Mouse (Mus musculus) intestine, postnatal 0 days (tissue): ENCODE measurements at regions not wholly inside any gene's neighbourhood (a gene's known extent, or its start where the extent isn't known, plus 50 kb on each side); places are given as distances from the start of the nearest gene placed in this dataset.
A peak's percentile ranks its signal among the peaks of the same experiment; 100 is the strongest.

Experiments used
- ATAC-seq: fragments of 200-750 bp; cut with Nextera tagmentation; 2 replicates; pipeline ENCODE4 v1.8.0; 2017; ENCODE audit warnings: mild to moderate bottlenecking, moderate TSS enrichment, moderate library complexity
- H3K27ac ChIP-seq: fragments of 300-500 bp; sonication (generic); 2 replicates; pipeline ENCODE4 v1.5.1; 2014; ENCODE audit warnings: mild to moderate bottlenecking, low read depth, low read length, moderate library complexity
- H3K27me3 ChIP-seq: fragments of 300-500 bp; sonication (generic); replicated peaks from 2 replicates; pipeline ENCODE4 v1.6.1; 2014; ENCODE audit warnings: low read length, mixed read lengths; ENCODE audit not compliant: control insufficient read depth, insufficient read depth
- H3K36me3 ChIP-seq: fragments of 300-500 bp; sonication (generic); 2 replicates; pipeline ENCODE4 v1.6.1; 2014; ENCODE audit warnings: mild to moderate bottlenecking, moderate library complexity; ENCODE audit not compliant: control insufficient read depth, insufficient read depth
- H3K4me1 ChIP-seq: fragments of 300-500 bp; sonication (generic); replicated peaks from 2 replicates; pipeline ENCODE4 v1.6.1; 2014; ENCODE audit warnings: antibody characterized with exemption, low read length, mixed read lengths; ENCODE audit not compliant: control insufficient read depth, insufficient read depth
- H3K4me2 ChIP-seq: fragments of 300-500 bp; sonication (generic); replicated peaks from 2 replicates; pipeline ENCODE4 v1.6.1; 2014; ENCODE audit warnings: low read depth, mild to moderate bottlenecking, moderate library complexity
- H3K4me3 ChIP-seq: fragments of 300-500 bp; sonication (generic); 2 replicates; pipeline ENCODE4 v1.5.1; 2014; ENCODE audit warnings: low read depth, low read length
- H3K9ac ChIP-seq: fragments of 300-500 bp; sonication (generic); 2 replicates; pipeline ENCODE4 v1.6.1; 2014; ENCODE audit warnings: mild to moderate bottlenecking, low read depth, low read length
- H3K9me3 ChIP-seq: fragments of 300-500 bp; sonication (generic); 2 replicates; pipeline ENCODE4 v1.6.1; 2016; ENCODE audit warnings: mixed run types; ENCODE audit not compliant: control insufficient read depth
- CTCF ChIP-seq: sonication (generic); IDR thresholded peaks from 2 replicates; pipeline ENCODE4 v1.5.1; 2016; ENCODE audit warnings: low read depth, mild to moderate bottlenecking, control low read depth, antibody characterized with exemption, moderate library complexity
- WGBS: fragments of 180-500 bp; shearing (Covaris S2); extraction: QIAGEN DNeasy Blood & Tissue Kit; methylation state at CpG from one replicate; pipeline ENCODE4 v1.1.7; 2014; 5-methylcytosine and 5-hydroxymethylcytosine counted together

- Histone ChIP-seq H3K9me3 (no peaks in the 10 kb centered on the region), H3K27me3 (no peaks in the 10 kb centered on the region), H3K27ac (no peak overlapping the region), H3K9ac (no peak overlapping the region), H3K4me2 (no peak overlapping the region), H3K4me3 (no peak overlapping the region), H3K36me3 (no peaks in the 10 kb centered on the region), H3K4me1 (no peaks in the 10 kb centered on the region)
- ATAC-seq = no peak
- TF ChIP-seq CTCF = no peak
- WGBS = 62% methylated on average over 4 of the region's 4 CpGs
Measured at GRCm38 (mm10) chr15:62400984-62401609, 1443.9 kb downstream of the Gsdmc2 start.

- ATAC-seq = no peak
- no peak overlapping the region for H3K27ac ChIP-seq
- no peak for TF ChIP-seq CTCF
- H3K4me1 ChIP-seq = no peaks in the 10 kb centered on the region
- no peaks in the 10 kb centered on the region for H3K27me3 ChIP-seq
- no peak overlapping the region for H3K9ac ChIP-seq
- WGBS = 58% methylated on average over 1 of the region's 1 CpGs
- H3K9me3 ChIP-seq = no peaks in the 10 kb centered on the region
- no peaks in the 10 kb centered on the region for H3K36me3 ChIP-seq
- no peak overlapping the region for H3K4me2 ChIP-seq
- no peak overlapping the region for H3K4me3 ChIP-seq
Measured at GRCm38 (mm10) chr15:62399381-62399780, 1445.6 kb downstream of the Gsdmc2 start.

GRCm38 (mm10) chr15:62397009-62397408 is 1448.0 kb downstream of the Gsdmc2 start:
- no peak overlapping the region for H3K27ac ChIP-seq

GRCm38 (mm10) chr15:62395377-62395776 is 1449.6 kb downstream of the Gsdmc2 start:
- ATAC-seq = no peak
- H3K4me3 ChIP-seq = no peak overlapping the region
- no peaks in the 10 kb centered on the region for H3K36me3 ChIP-seq
- no peak for TF ChIP-seq CTCF
- no peak overlapping the region for H3K9ac ChIP-seq
- WGBS = 88% methylated on average over 2 of the region's 2 CpGs
- H3K4me1 ChIP-seq = no peaks in the 10 kb centered on the region
- H3K27ac ChIP-seq = no peak overlapping the region
- no peaks in the 10 kb centered on the region for H3K27me3 ChIP-seq
- H3K4me2 ChIP-seq = no peak overlapping the region
- H3K9me3 ChIP-seq = no peaks in the 10 kb centered on the region

More at GRCm38 (mm10) chr15:62397009-62397408, 1448.0 kb downstream of the Gsdmc2 start:
- Histone ChIP-seq H3K4me2 (no peak overlapping the region), H3K9me3 (no peaks in the 10 kb centered on the region), H3K36me3 (no peaks in the 10 kb centered on the region), H3K4me1 (no peaks in the 10 kb centered on the region), H3K9ac (no peak overlapping the region), H3K27me3 (no peaks in the 10 kb centered on the region), H3K4me3 (no peak overlapping the region)
- ATAC-seq = no peak
- no peak for TF ChIP-seq CTCF
- WGBS = 16% methylated on average over 7 of the region's 7 CpGs

GRCm38 (mm10) chr15:62393416-62393815 is 1451.6 kb downstream of the Gsdmc2 start:
- Histone ChIP-seq H3K4me1 (no peaks in the 10 kb centered on the region), H3K4me3 (no peak overlapping the region), H3K9me3 (no peaks in the 10 kb centered on the region), H3K27ac (no peak overlapping the region), H3K27me3 (no peaks in the 10 kb centered on the region), H3K9ac (no peak overlapping the region), H3K4me2 (no peak overlapping the region), H3K36me3 (no peaks in the 10 kb centered on the region)
- WGBS = 93% methylated on average over 3 of the region's 3 CpGs
- no peak for ATAC-seq
- no peak for TF ChIP-seq CTCF

DNA sequence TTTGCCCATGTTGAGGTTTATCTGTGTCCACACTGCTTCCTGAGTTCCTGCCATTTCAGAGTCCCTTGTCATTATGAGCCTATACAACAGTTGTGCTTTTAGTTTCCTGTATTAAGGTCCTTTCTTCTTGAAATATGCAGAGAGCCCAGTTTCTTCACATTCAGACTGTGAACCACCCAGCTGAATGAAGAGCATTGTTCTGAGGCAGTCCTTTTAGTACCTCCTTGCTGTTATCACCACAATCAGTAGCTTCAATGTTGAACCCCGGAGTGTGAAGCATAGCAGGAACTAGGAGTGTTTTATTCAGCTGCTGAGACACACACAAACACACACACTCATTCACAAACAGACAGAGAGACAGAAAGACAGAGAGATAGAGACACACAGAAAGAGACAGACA is 1452.1 kb downstream of the Gsdmc2 start:
- no peak for TF ChIP-seq CTCF
- no peaks in the 10 kb centered on the region for H3K36me3 ChIP-seq
- no peaks in the 10 kb centered on the region for H3K4me1 ChIP-seq
- H3K27me3 ChIP-seq = no peaks in the 10 kb centered on the region
- 26% methylated on average over 1 of the region's 1 CpGs for WGBS
- H3K4me3 ChIP-seq = no peak overlapping the region
- no peaks in the 10 kb centered on the region for H3K9me3 ChIP-seq
- no peak overlapping the region for H3K27ac ChIP-seq
- H3K9ac ChIP-seq = no peak overlapping the region
- H3K4me2 ChIP-seq = no peak overlapping the region
- peak; percentile 33; the same call in 1 of the 2 replicates for ATAC-seq

DNA sequence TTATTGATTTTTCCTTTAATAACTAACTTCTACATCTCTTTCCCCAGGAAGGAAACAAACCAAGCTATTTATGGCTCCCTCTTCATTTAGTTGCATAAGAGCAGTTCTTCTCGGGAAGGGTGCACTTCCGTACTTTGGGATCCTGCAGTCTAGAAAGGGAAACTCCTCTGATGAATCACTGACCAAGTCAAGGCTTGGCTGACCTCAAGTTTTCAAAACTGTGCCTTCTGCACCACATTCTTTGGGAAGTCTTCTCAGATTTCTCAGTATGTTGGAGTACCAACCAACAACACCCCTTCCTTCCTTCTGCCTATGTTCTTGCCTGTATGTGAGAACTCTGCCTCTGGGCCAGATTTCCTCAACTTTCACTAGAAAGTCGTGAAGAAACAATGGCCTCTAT is 1452.6 kb downstream of the Gsdmc2 start:
- Histone ChIP-seq H3K9me3 (no peaks in the 10 kb centered on the region), H3K36me3 (no peaks in the 10 kb centered on the region), H3K9ac (no peak overlapping the region), H3K4me1 (no peaks in the 10 kb centered on the region), H3K4me2 (no peak overlapping the region), H3K27ac (no peak overlapping the region), H3K27me3 (no peaks in the 10 kb centered on the region), H3K4me3 (no peak overlapping the region)
- 33% methylated on average over 3 of the region's 3 CpGs for WGBS
- no peak for TF ChIP-seq CTCF
- ATAC-seq = no peak
